Mouse (Mus musculus) kidney, adult 8-10 months (tissue): ENCODE results near the gene Adipoq.
A peak's percentile ranks its signal among the peaks of the same experiment; 100 is the strongest.

Source experiments
- DNase-seq, 2 experiments: peaks; one replicate each; pipeline ENCODE4 v3.0.0; 2022

Adipoq gene

GRCm38 (mm10) chr16:23115486-23115885 is 30.9 kb upstream of the Adipoq start:
- no peak for DNase-seq

DNA sequence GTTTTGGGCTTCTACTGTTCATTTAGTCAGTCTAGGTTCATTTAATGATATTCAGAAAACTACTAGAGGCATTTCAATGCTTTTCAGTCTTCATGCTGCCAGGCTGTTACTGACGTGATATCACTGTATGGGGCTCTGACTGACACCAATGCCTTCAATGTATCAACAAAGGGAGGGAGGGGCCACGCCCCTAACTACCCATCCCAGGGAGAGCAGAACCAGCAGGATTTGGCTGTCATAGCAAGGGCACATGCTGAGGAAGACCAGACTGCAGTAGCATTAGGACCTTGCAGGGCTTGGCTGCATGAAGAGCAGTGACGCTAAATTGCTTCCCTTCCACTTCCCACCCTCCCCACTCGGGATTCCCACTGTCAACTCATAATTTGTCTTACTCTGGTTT is 29.2 kb upstream of the Adipoq start:
- no peak for DNase-seq

GRCm38 (mm10) chr16:23122446-23122845 is 23.9 kb upstream of the Adipoq start:
- DNase-seq = no peak

DNA sequence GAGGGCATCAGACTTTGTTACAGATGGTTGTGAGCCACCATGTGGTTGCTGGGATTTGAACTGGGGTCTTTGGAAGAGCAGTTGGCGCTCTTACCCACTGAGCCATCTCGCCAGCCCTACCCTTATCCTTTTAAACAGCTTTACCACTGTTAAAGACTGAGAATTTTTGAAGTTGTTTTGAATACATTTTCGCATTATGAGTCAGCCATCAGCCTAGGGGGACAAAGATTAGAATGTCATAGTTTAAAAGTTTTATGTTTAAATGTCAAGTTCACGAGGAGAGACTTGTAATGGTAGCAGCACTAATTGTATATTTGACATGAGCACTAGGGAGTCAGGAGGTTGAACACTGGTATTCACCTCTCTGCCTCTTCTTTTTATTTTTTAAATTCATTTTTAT is 23.2 kb upstream of the Adipoq start:
- DNase-seq = no peak

GRCm38 (mm10) chr16:23124398-23124797 is 21.9 kb upstream of the Adipoq start:
- DNase-seq = no peak

DNA sequence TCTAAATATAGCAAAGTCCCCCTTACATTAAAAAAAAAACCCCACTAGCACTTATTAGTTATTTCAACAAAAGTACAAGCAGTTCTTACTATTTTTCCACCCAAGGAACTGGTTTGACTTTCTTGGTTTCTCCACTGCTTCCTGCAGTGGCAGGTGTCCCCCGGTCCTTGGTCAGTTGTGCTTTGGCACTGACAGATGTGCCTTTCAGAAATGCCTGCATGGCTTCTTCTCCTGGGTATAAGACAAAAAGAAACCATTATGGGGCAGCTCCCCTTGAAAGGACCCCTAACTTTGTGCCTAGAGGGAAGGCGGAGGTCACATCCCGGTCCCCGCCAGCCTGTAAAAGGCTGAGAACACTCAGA is 19.0 kb upstream of the Adipoq start:
- DNase-seq = no peak

GRCm38 (mm10) chr16:23127673-23128375 is 18.5 kb upstream of the Adipoq start, which contains the start of gene Rfc4:
Gene Rfc4, minus strand, starts transcription at chr16:23127737.
- DNase-seq = peak; percentile 86 to 91

- DNase-seq = no peak
Measured at GRCm38 (mm10) chr16:23130303-23130702, 16.0 kb upstream of the Adipoq start.

DNA sequence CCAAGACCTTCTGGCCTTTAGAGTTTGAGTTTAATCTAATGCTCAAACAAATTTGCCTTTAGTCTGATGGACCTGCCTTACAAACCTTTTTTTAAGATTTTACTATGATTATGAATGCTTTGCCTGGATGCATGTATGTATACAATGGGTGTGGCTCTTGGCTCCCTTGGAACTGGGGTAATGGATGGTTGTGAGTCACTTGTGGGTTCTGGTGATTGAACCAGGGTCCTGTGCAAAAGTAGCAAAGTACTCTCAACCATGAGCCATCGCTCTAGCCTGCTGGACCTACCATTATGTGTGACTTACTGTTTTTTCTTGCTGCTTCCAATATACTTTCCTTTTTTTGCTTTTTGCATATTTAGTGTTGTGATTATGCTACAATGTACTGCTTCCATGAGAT is 14.0 kb upstream of the Adipoq start:
- no peak for DNase-seq

DNA sequence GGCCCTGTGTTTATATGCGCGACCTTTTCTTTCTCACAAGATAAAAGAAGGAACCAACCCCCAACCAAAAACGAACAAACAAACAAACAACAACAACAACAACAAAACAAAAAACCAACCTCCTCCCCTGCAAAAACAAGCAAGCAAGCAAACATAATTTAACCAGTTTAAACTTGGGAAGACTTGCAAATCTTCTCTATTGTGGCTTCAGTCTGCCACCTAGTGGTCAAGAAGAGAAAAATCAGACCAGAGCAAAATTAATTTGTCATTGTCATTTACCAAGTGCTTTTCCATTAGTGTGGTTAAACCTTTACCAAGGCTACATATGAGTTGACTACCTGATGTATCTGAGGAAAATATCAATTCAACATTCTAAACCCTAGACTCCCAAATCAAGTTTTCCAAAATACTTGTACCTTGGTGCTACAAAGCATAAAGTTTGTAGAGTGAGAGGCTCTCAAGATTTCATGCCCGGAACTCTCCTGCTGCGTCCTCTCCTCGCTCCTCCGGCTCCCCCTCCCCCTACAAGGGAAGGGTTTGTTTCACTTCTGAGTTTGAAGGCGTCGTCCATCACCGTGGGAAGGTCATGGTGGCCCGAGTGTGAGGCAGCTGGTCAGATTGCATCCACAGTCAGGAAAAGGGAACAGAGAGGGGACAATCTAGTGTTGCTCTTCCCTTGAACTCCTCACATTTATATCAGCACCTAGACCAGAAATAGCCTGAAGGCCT is 10.8 kb upstream of the Adipoq start:
- DNase-seq = peak in 1 of 2 experiments; percentile 30

DNA sequence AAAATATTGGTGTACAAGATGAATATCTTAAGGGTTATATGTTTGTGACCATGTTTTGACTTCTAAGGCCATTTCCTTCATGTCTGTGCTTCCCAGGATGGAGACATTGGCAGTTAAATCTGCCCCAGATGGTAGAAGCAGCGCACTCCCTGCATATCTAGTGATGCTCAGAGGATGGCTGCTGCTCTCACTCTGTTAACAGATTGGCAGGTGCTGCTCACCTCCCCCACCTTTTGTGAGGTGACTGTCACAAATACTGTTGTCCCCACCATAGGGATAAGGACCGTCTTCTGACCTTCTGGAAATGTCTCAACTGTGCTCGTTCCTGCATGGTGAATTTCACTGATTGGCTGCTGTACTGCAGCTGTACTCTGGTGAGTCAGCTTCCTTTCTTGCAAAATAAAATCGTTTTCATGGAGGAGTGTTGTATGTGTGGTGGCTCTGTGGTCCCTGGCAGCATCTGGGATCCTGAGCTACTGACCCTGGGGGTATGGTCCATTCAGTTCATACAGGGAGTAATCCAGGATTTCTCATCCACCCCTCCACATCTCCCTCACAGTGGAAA is 9.8 kb upstream of the Adipoq start:
- no peak for DNase-seq

DNA sequence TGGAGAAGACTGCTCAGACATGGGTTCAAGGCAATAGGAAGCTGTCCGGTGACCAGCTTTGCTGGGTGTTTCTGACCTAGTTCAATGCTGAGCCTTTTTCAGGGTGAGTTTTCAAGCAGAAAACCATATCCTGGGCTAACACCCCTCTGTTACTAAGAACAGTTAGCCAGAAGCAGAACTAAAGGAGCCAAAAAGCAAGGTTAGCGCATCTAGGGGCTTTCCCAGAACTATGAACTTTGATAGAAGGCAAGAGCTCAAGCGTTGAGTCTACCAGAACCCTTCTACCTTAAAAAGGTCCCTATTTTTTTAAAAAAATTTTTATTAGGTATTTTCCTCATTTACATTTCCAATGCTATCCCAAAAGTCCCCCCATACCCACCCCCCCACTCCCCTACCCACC is 5.4 kb upstream of the Adipoq start:
- no peak for DNase-seq

- DNase-seq = no peak
Measured at GRCm38 (mm10) chr16:23144326-23144725, 2.0 kb upstream of the Adipoq start.

DNA sequence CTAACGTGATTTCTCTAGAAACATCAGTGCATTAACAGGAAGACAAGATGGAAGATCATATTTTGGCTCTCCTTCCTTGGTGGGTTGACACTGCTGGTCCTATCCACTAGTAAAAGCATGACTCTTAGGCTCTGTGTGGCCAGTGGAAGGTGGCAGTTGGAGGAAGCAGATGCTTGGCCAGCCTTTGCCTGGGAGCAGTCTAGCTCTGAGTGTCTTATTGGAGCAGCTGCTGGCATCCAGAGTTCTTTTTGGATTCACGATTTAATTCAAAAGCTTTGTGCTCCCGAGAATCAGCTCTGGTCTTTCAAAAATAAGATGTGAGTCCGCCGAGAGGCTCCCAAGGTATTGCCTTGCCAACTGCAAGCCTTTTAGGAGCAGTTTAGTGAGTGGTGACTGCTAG is 1.1 kb upstream of the Adipoq start:
- DNase-seq = no peak

DNA sequence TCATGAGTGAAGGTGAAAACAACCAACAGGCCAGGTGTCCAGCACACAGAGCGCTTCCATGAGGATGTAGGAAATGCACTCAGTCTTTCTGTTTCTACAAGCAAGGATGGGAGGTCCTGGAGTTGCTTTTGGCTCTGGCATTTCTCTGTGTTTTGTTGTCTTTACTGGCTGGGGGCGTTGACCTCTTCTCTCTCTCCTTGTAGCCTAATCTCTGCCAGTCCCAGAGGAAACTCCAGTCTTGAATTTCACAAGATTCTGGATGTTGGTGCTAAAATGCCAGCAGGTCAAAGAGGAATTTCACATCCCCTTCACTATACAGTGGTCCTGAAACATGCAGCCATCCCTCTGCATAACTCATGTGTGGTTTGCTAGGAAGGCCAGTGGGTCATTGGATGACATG is 2.6 kb downstream of the Adipoq start:
- no peak for DNase-seq

DNA sequence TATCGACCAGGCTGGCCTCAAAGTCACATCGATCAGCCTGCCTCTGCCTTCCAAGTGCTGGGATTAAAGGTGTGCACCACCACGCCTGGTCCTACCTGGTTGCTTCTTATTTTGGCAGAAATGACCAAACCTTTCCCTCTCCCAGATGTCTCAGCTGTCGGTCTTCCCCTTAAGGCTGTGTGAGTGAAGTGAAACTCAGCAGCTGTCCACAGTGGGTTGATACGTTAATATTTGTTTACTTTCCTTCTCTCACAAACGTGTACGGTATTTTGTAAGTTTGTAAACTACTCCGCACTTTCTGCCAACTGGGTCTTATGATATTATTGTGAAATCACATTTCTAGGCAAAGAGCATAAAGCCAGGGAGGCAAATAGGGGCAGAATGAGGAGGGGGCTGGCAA is 3.1 kb downstream of the Adipoq start:
- no peak for DNase-seq

- peak; percentile 39 to 55 for DNase-seq
Measured at GRCm38 (mm10) chr16:23151423-23151822, 5.1 kb downstream of the Adipoq start.

GRCm38 (mm10) chr16:23154261-23154660 is 7.9 kb downstream of the Adipoq start:
- no peak for DNase-seq

DNA sequence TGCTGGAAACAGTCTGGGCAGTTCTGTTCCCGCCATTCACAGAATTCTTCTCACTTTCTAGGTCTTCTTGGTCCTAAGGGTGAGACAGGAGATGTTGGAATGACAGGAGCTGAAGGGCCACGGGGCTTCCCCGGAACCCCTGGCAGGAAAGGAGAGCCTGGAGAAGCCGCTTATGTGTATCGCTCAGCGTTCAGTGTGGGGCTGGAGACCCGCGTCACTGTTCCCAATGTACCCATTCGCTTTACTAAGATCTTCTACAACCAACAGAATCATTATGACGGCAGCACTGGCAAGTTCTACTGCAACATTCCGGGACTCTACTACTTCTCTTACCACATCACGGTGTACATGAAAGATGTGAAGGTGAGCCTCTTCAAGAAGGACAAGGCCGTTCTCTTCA is 10.7 kb downstream of the Adipoq start:
- no peak for DNase-seq

DNA sequence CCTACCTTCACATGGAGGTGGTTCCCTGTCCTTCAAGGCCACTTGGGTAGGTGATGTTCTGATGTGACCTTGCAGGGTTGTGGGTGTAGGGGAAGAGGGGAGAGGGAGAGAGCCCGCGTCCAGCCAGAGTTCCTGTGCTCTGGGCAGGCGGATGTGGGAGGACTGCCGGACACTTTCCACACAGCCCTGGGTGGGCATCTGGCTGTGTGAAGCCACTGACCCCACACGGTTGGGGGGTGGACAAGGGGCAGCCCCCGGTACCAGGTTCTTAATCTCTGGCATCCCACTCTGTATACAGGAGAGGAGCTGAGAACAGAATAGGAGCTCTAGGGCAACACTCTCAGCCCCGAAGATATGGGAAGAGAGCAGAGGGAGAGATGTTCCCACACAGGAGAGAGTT is 12.0 kb downstream of the Adipoq start:
- DNase-seq = no peak

DNA sequence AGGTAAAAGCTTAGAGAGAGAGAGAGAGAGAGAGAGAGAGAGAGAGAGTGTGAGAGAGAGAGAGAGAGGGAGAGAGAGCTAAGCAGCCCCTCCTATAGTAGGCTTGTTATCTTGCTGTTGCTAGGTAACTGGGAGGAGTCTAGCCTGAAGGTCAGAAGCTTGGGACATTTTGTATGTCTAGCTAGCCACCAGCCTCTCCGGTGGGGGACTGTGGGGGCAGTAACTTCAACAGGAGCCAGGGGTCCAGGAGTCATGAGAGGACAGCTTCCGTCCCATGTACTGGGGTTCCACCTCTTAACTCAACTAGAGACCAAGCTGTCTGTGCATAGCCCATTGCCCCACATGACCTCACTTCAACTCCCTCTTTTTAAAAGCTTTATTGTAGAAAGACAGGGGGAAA is 12.6 kb downstream of the Adipoq start:
- no peak for DNase-seq

GRCm38 (mm10) chr16:23159749-23160148 is 13.4 kb downstream of the Adipoq start:
- DNase-seq = no peak

GRCm38 (mm10) chr16:23162116-23162515 is 15.8 kb downstream of the Adipoq start:
- no peak for DNase-seq

DNA sequence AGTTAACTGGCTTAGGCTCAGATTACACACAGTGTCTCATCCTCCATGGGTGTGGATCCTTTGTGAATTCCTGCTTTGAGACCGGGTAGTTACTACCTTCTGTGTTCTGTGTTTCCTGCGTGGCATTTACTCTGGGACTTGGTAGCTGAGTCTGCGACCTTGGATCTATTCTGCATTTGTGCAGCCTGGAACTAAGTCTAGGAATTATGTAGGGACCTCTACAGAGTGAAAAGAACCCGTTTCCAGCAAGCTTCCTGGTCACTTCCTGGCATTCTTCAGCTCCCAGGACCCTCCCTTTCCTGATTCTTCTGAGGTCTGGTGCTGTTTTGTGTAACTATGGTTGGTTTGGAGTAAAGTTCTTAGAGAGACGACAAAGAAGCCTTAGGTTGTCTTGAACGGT is 18.1 kb downstream of the Adipoq start:
- DNase-seq = peak in 1 of 2 experiments; percentile 28
